Mouse (Mus musculus) heart, adult 9 months (tissue): Measurements from ENCODE around the gene Ahcyl2.
A peak's percentile ranks its signal among the peaks of the same experiment; 100 is the strongest.
"Not testable (repeated sequence)": the region's sequence is repeated elsewhere in the genome, so short reads cannot be mapped to it uniquely, and the experiment has no call there.

Experiments used
- DNase-seq, 2 experiments: peaks; one replicate each; pipeline ENCODE4 v3.0.0; 2022; ENCODE audit warnings: low spot score in 2 of 2

Gene Ahcyl2

GRCm38 (mm10) chr6:29815634-29816033 lies 47.8 kb downstream of the Ahcyl2 start:
- no peak for DNase-seq

DNA sequence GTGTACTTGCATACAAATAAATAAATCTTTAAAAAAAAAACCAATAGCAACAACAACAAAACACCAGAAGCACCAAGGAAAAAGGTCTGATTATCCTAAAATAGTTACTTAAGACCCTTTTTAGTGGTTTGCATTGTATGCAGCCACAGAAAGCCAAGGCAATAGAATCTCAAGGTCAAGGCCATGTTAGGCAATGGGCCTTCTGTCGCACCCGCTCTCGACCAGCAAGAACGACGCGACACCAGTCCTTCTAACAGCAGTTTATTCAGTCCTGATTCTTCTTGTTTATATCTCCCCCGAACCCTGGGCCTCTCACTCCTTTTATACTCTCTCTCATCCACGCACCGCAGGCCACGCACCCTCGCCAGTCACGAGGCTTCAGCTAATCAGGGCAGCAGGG lies 48.6 kb downstream of the Ahcyl2 start:
- DNase-seq: not testable (repeated sequence)

DNA sequence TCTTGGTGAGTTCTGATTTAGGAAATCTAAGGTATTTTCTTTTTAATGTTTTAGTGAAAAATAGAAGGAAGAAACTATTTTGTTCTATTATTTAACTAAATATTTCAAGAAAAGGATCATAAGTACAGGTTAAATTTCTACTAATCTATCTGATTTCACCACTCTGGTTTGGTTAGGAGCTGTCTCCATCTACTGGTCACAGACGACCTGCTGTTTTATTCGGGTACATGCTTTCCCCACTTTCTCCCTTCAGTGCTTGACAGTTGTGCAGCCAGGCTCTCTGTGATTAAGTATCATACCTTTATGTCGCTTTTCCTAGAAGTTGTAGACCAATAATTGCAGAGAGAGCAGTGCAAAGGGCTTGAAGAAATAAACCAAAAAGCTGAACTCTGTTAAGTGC lies 51.5 kb downstream of the Ahcyl2 start:
- DNase-seq: peak in 1 of 2 experiments; percentile 20

DNA sequence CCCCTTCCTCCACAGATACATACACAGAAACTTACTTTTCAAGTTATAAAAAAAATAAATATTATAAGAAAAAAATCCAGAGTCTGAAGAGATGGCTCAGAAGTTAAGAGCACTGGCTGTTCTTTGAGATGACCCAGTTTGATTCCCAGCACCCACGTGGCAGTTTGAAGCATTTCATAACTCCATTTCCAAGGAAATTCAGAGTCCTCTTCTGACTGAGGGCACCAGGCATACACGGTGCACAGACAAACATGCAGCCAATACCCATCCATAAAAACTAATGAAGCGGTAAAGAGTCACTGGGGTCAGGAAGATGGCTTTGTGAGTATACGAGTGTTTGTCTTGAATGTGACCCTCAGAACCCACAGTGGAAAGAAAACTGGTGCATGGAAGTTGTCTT lies 52.5 kb downstream of the Ahcyl2 start:
- no peak for DNase-seq

DNA sequence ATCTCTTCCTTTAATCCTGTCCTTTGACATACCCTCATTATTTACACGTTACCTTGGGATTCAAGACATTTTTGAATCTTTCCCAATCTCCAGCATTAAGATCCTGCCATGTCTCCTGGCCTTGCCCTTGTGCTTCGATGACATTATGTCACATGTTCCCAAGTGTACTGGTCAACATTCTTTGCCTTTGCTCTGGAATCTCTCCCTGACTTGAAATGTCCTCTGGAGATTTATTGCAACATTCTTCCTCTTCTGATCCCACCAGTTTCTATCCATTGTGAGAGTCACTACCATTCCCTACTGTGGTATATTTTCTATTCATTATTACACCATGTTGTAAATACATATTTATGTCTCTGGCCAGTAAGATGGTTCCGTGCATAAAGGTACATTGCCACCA lies 53.1 kb downstream of the Ahcyl2 start:
- DNase-seq: no peak

DNA sequence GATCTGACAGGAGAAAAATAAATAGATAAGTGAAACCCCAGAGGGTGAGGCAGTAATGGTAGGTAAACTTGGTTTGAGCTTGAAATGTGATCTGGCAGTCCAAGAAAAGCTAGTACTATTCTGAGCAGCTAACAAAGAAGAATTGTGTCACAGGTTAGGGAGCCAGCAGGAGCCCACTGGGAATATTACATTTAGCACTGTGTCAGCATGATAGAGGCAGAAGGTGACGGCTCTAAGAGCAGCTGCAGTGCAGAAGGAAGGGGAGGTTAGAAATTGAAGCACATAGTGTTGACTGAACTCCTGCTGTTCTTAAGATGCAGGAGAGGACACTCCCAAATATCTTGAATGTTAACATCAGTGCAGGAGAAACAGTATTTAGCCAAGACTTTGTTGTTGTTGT lies 54.0 kb downstream of the Ahcyl2 start:
- no peak for DNase-seq

DNA sequence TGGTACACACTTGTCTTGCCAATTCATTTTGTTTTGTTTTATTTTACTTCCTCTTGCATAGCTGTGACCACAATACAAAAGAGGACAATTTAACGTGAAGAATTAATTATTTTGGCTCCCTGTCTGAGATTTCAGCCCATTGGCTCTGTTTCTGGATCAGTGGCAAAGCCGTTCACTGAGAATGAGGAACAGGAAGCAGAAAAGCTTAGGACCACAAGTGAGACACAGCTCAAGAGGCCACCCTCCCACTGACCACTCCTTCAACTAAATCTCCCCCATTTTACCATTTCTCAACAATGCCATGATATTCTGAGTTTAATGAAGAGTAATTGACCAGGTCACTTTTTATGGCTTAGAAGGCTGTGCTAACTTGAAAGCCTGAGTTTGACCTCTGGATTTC lies 57.5 kb downstream of the Ahcyl2 start:
- no peak for DNase-seq

- DNase-seq: no peak
Observed at GRCm38 (mm10) chr6:29827291-29828242, 59.8 kb downstream of the Ahcyl2 start.

- no peak for DNase-seq
Observed at GRCm38 (mm10) chr6:29828574-29829234, 60.9 kb downstream of the Ahcyl2 start.

- DNase-seq: no peak
Observed at GRCm38 (mm10) chr6:29832356-29832755, 64.5 kb downstream of the Ahcyl2 start.

GRCm38 (mm10) chr6:29833117-29833516 lies 65.3 kb downstream of the Ahcyl2 start:
- DNase-seq: no peak

- DNase-seq: no peak
Observed at GRCm38 (mm10) chr6:29833568-29834255, 65.9 kb downstream of the Ahcyl2 start.

DNA sequence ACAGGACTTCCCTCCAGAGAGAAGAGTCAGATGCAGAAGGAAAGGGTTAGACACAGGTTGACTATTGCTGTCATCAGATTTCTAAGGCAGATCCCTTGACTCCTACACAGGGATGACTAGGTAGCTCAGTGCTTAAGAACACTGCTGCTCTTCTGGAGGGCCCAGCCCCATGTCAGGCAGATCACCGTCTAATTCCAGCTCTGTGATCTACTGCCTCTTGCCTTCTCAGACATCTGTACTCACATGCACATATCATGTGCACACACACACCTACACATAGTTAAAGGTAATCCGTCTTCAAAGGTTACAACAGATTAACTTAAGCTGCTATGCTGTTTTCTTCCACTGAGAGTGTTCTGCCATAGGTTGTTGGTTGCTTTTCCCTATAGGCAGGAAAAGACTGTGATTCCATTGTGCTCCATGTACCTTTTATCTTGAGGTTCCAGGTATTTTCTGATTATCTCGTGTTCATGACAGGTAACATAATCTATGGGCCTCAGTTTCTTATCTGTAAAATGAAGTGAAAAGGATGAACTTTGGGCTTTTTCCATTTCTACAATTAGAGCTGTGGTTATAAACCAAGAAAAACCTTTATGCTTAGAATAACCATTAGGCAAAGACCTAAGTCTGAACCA lies 67.8 kb downstream of the Ahcyl2 start:
- DNase-seq: no peak

DNA sequence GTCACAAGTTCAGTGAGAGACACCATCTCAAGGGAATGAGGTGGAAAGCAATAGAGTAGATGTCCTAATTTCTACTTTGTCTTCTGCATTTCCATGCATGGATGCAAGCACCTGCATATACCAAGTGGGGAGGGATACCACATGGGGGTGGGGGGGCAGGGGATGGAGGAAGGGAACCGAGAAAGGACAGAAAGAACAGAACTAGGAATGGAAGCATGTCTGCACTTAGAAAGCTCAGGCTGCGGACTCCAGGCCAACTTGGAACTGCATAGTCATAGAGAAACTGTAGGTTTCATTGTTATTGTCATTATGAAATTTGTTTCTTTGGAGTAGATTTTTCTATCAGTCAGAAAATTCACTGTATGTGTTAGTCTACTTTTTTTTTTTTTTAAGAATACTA lies 69.8 kb downstream of the Ahcyl2 start:
- DNase-seq: no peak

DNA sequence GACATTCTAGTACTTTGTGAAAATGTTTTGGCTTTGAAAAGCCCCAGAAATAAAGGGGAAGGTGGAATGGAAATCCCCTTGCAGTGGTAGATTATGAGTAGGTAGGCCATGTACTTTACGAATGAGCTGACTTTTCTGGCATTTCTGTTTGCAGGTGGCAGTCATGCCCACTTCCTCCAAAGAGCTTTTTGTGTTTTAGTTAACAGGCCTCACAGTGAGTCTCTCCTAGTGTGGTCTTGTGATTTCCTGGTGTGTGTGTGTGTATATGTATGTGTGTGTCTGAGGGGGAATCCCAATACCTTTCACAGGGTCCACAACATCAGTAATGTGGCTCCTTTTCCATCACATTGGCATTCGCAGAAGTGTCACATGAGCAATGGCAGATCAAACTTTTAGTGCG lies 70.7 kb downstream of the Ahcyl2 start:
- DNase-seq: no peak

- DNase-seq: no peak
Observed at GRCm38 (mm10) chr6:29840008-29840407, 72.2 kb downstream of the Ahcyl2 start.

DNA sequence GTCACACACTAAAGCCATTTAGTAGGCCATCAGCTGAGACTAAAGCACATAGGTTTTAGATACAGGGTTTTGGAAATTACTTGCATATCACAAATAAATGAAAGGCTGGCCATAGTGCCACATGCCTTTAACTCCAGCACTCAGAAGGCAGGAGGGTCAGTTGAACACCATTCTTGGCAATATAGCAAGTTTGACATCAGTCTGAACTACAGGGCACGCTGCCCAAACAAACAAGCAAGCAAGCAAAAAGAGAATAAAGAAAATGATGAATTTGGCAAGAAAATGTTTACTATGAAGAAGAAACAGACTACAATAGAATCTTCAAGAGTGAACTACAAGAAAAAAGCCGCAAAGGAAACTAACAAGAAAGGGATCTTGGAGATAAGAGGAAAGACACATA lies 73.7 kb downstream of the Ahcyl2 start:
- no peak for DNase-seq

GRCm38 (mm10) chr6:29847643-29848166 lies 79.9 kb downstream of the Ahcyl2 start:
- DNase-seq: no peak

DNA sequence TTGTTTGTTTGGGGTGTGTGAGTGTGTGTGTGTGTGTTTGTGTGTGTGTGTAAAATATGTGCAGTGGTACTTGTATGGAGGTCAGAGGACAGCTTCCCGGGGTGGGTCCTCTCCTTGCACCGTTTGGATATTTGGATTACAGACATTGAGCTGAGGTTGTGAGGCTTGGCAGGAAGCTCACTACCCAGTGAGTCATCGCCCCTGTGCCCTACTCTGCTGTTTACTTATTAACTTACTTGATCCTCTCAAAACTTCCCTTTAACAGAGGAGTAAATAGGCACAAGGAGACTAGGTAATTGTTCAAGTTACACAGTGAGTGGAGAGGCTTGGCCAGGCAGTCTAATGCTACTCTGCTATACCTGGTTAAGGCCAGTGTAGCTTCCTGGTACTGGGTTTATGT lies 81.0 kb downstream of the Ahcyl2 start:
- DNase-seq: no peak

DNA sequence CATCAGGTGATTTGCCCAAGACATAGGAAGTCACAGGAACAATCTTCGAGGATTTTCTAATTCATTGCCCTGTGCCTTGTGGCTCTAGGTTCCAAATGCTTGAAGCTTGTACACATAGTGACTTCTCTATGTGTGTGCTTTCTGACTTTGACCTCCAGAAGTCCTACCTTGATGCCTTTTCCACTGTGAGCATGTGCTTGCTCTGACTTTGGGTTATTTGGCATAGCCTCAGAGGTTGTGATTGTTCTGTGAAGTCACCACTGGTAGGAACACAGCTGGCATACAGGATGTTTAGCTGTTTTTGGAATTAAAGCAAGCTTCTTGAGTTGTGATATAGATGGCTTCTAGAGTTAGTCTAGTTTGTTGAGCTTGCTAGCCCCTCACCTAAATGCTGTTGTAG lies 82.3 kb downstream of the Ahcyl2 start:
- no peak for DNase-seq

- no peak for DNase-seq
Observed at GRCm38 (mm10) chr6:29850747-29851146, 82.9 kb downstream of the Ahcyl2 start.

- DNase-seq: no peak
Observed at GRCm38 (mm10) chr6:29851873-29852272, 84.1 kb downstream of the Ahcyl2 start.
